Mouse (Mus musculus) stomach, embryonic 16.5 days (tissue): ENCODE results near the gene Hypm. TPM values are rescaled to one million over a fixed set of nuclear protein-coding genes. Genes with fewer than 3 reads are reported as not detected.

Experiments
- polyA plus RNA-seq: library from polyadenylated mRNA; unstranded; fragments of >200 nt; fragmentation: Nextera tagmentation; extraction: Ambion mirVana; gene quantifications from 2 replicates; pipeline ENCODE4 v1.2.1, GENCODE M21; 2015

Gene Hypm
- polyA plus RNA-seq, 1 experiment from 2014 or later = not detected

Other genes with a start within 250 kb of the Hypm start
- 95.3 and 104 TPM in 2 replicates for gene Dynlt3, start 183.9 kb upstream of the Hypm start, polyA plus RNA-seq
- gene H2al3, start 2.8 kb downstream of the Hypm start, polyA plus RNA-seq = not detected in 2 replicates
- gene Sytl5, start 38.7 kb downstream of the Hypm start, polyA plus RNA-seq = 2.8 and 3.0 TPM in 2 replicates